Mouse (Mus musculus) heart, embryonic 14.5 days (tissue): ENCODE measurements around the gene Grik4. TPM values are rescaled to one million over a fixed set of nuclear protein-coding genes. Genes with fewer than 3 reads are reported as not detected.
A peak's percentile ranks its signal among the peaks of the same experiment; 100 is the strongest.

Experiments
- ATAC-seq: fragments of 200-750 bp; cut with Nextera tagmentation; 2 replicates; pipeline ENCODE4 v1.8.0; 2017; ENCODE audit warnings: low read depth, moderate TSS enrichment; ENCODE audit not compliant: insufficient number of reproducible peaks, insufficient read depth, low FRiP score
- H3K27ac ChIP-seq, 2 experiments: fragments of 200-500 bp in 1 of 2; fragments of 300-500 bp in 1 of 2; sonication (generic) in 1 of 2; replicated peaks in 1 of 2; 2 replicates each; pipeline ENCODE4 v1.5.1; 2012 to 2014; ENCODE audit warnings: low read depth in 2 of 2, low read length in 2 of 2, control low read depth in 1 of 2, mild to moderate bottlenecking in 1 of 2, mixed read lengths in 1 of 2; ENCODE audit not compliant: control insufficient read depth in 1 of 2, insufficient read depth in 1 of 2
- H3K27me3 ChIP-seq: fragments of 300-500 bp; sonication (generic); 2 replicates; pipeline ENCODE4 v1.6.1; 2014; ENCODE audit warnings: mild to moderate bottlenecking, low read length, control low read depth; ENCODE audit not compliant: control insufficient read depth, insufficient read depth
- H3K36me3 ChIP-seq: fragments of 300-500 bp; sonication (generic); 2 replicates; pipeline ENCODE4 v1.6.1; 2014; ENCODE audit warnings: mild to moderate bottlenecking, control low read depth, low read length, mixed read lengths; ENCODE audit not compliant: control insufficient read depth, insufficient read depth
- H3K4me1 ChIP-seq, 2 experiments: fragments of 200-500 bp in 1 of 2; fragments of 300-500 bp in 1 of 2; sonication (generic) in 1 of 2; 2 replicates each; pipeline ENCODE4 v1.6.1; 2012 to 2014; ENCODE audit warnings: low read length in 2 of 2, control low read depth in 1 of 2, mixed read lengths in 1 of 2; ENCODE audit not compliant: control insufficient read depth in 2 of 2, insufficient read depth in 2 of 2
- H3K4me2 ChIP-seq: fragments of 300-500 bp; sonication (generic); 2 replicates; pipeline ENCODE4 v1.6.1; 2014; ENCODE audit warnings: mild to moderate bottlenecking, low read length
- H3K4me3 ChIP-seq, 2 experiments: fragments of 200-500 bp in 1 of 2; fragments of 300-500 bp in 1 of 2; sonication (generic) in 1 of 2; 2 replicates each; pipeline ENCODE4 v1.5.1; 2012 to 2014; ENCODE audit warnings: low read length in 2 of 2, mild to moderate bottlenecking in 2 of 2, control low read depth in 1 of 2, low read depth in 1 of 2, moderate library complexity in 1 of 2; ENCODE audit not compliant: control insufficient read depth in 1 of 2, insufficient read depth in 1 of 2
- H3K9ac ChIP-seq: fragments of 300-500 bp; sonication (generic); 2 replicates; pipeline ENCODE4 v1.6.1; 2014; ENCODE audit warnings: mild to moderate bottlenecking, low read length
- H3K9me3 ChIP-seq: fragments of 300-500 bp; sonication (generic); 2 replicates; pipeline ENCODE4 v1.6.1; 2016; ENCODE audit warnings: low read length, control low read depth; ENCODE audit not compliant: control insufficient read depth
- WGBS: fragments of 180-500 bp; shearing (Covaris S2); extraction: QIAGEN DNeasy Blood & Tissue Kit; methylation state at CpG from one replicate; pipeline ENCODE4 v1.1.7; 2014; 5-methylcytosine and 5-hydroxymethylcytosine counted together
- polyA plus RNA-seq: library from polyadenylated mRNA; unstranded; fragments of >200 nt; fragmentation: Nextera tagmentation; extraction: Ambion mirVana; gene quantifications from 2 replicates; pipeline ENCODE4 v1.2.1, GENCODE M21; 2014

Gene Grik4
- polyA plus RNA-seq, 1 experiment from 2014 or later: 0.09 TPM

DNA sequence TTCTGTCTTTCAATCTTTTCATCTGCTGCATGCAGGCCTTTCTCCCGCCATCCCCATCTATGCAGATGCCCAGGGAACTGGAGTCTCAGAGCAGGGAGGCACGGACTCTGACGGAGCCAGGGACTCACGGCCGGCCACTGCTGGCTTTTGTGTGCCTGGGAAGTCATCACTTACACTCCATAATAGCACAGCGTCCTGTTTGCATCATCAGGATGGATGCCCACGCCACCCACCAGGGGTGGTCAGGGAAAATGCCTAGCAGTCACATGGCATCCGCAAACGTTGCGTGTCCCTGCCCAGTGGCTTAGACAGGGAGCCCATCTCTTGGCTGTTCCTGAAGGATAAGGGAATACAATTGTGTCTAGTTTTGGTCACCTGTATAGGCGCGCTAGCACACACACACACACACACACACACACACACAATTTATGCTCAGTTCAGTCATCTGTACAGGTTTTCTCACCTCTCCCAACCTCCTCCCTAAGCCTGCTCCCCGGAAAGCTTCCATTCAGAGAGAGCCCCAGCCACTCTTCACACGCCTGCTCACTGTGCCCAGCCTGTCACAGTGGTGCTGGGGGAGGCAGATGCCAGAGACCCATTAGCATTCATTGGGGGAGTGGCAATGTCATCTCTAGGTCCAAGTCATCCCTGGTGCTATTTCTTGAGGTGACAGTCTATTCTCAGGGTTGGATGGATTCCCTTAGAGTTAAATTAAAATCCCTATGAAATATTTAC is 370.5 kb downstream of the Grik4 start:
- no peaks in the 10 kb centered on the region for H3K4me1 ChIP-seq
- H3K36me3 ChIP-seq: no peaks in the 10 kb centered on the region
- no peak overlapping the region for H3K4me3 ChIP-seq
- ATAC-seq: no peak
- 50% methylated on average over 14 of the region's 14 CpGs for WGBS
- H3K27me3 ChIP-seq: peaks cover 19% of the 10 kb centered on the region; the same call in 1 of the 2 replicates
- H3K9ac ChIP-seq: no peak overlapping the region
- H3K9me3 ChIP-seq: no peaks in the 10 kb centered on the region
- no peak overlapping the region for H3K4me2 ChIP-seq
- H3K27ac ChIP-seq: no peak overlapping the region

DNA sequence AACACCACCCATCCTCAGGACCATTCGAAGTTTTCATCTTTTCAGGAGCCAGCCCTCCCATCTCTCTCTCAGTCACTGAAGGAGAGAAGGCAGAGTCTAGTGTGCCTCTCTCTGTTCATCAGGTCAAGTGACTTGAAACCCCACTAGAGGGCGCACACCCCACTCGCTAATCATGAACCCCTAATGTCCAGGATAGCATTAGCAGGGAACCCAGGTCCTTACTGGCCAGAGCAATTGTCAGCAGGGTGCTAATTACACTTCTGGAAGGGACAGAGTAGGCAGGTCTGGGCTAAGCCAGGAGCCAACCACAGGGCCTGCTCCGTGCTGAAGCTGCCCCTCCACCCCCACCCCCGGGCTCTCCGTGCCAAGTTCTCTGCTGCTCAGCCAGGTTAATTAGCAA is 371.1 kb downstream of the Grik4 start:
- Histone ChIP-seq H3K27me3 (peaks cover 19% of the 10 kb centered on the region; the same call in 1 of the 2 replicates), H3K4me1 (no peaks in the 10 kb centered on the region), H3K9me3 (no peaks in the 10 kb centered on the region), H3K36me3 (no peaks in the 10 kb centered on the region), H3K4me2 (no peak overlapping the region), H3K27ac (no peak overlapping the region), H3K4me3 (no peak overlapping the region), H3K9ac (no peak overlapping the region)
- peak; percentile 7; the same call in 1 of the 2 replicates for ATAC-seq
- WGBS: 12% methylated on average over 6 of the region's 6 CpGs

GRCm38 (mm10) chr9:42565921-42566320 is 378.4 kb downstream of the Grik4 start:
- H3K4me1 ChIP-seq: no peaks in the 10 kb centered on the region
- no peak overlapping the region for H3K4me2 ChIP-seq
- no peak overlapping the region for H3K27ac ChIP-seq
- no peaks in the 10 kb centered on the region; the same call in none of the 2 replicates for H3K27me3 ChIP-seq
- no peak overlapping the region for H3K9ac ChIP-seq
- ATAC-seq: no peak
- 74% methylated on average over 4 of the region's 4 CpGs for WGBS
- H3K36me3 ChIP-seq: no peaks in the 10 kb centered on the region
- H3K9me3 ChIP-seq: no peaks in the 10 kb centered on the region
- no peak overlapping the region for H3K4me3 ChIP-seq

GRCm38 (mm10) chr9:42555186-42555585 is 389.1 kb downstream of the Grik4 start:
- no peaks in the 10 kb centered on the region for H3K36me3 ChIP-seq
- no peaks in the 10 kb centered on the region; a peak in 1 of 4 replicates for H3K4me1 ChIP-seq
- H3K27me3 ChIP-seq: peaks cover 13% of the 10 kb centered on the region; the same call in 1 of the 2 replicates
- no peak overlapping the region for H3K4me3 ChIP-seq
- 0 out of 2 replicates have a peak, but pooled peaks cover 2% of the 10 kb centered on the region for H3K9me3 ChIP-seq
- no peak overlapping the region for H3K9ac ChIP-seq
- no peak for ATAC-seq
- no peak overlapping the region for H3K4me2 ChIP-seq
- 28% methylated on average over 1 of the region's 1 CpGs for WGBS
- H3K27ac ChIP-seq: no peak overlapping the region

DNA sequence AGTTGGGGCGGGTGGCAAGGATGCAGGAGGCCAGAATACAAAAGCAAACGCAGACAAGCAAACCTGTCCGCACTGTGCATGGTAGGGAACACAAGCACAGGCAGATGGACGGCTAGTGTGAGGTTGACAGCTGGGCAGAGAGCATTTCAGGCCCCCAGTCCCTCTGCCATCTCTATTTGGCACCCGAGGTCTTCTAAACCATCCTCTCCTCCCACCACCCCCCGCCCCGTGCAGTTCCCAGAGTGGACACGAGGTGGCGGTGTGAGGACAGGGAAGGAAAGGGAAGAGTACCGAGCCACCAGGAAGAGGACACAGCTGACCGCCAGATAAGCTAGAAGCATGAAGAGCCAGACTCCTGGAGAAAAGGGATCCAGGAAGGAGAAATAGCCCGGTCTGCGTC is 394.2 kb downstream of the Grik4 start:
- H3K4me3 ChIP-seq: no peak overlapping the region
- H3K27me3 ChIP-seq: peaks cover 20% of the 10 kb centered on the region; the same call in 1 of the 2 replicates
- H3K9me3 ChIP-seq: no peaks in the 10 kb centered on the region
- H3K4me1 ChIP-seq: no peaks in the 10 kb centered on the region; a peak in 1 of 4 replicates
- H3K27ac ChIP-seq: no peak overlapping the region
- no peaks in the 10 kb centered on the region for H3K36me3 ChIP-seq
- H3K9ac ChIP-seq: no peak overlapping the region
- 11% methylated on average over 13 of the region's 13 CpGs for WGBS
- no peak for ATAC-seq
- H3K4me2 ChIP-seq: no peak overlapping the region

GRCm38 (mm10) chr9:42548981-42549380 is 395.3 kb downstream of the Grik4 start:
- Histone ChIP-seq H3K27me3 (peaks cover 20% of the 10 kb centered on the region; the same call in 1 of the 2 replicates), H3K27ac (no peak overlapping the region), H3K36me3 (no peaks in the 10 kb centered on the region), H3K4me2 (no peak overlapping the region), H3K9me3 (no peaks in the 10 kb centered on the region), H3K4me1 (no peaks in the 10 kb centered on the region; a peak in 1 of 4 replicates), H3K4me3 (no peak overlapping the region), H3K9ac (no peak overlapping the region)
- WGBS: 38% methylated on average over 7 of the region's 7 CpGs
- ATAC-seq: no peak

DNA sequence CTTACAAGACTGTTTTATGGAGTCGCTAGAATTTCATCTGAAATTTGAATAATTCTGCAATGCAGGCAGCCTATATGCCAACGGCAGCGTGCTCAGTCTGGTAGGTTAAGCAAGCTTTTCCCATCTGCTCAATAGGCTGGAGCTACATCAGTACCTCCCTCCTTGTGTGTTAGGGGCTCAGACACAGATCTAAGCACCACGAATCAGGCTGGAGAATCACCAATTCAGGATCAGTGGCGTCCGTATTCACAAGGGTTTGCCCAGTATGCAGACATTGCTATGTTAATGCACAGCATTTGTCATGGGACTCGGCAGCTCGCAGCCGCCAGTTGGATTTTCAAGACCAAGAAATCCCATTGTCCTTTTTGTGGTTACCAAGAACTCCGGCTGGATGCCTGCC is 399.8 kb downstream of the Grik4 start:
- 85% methylated on average over 10 of the region's 10 CpGs for WGBS
- 0 out of 2 replicates have a peak, but pooled peaks cover 3% of the 10 kb centered on the region for H3K27me3 ChIP-seq
- ATAC-seq: no peak
- no peak overlapping the region for H3K4me2 ChIP-seq
- H3K4me3 ChIP-seq: no peak overlapping the region
- no peaks in the 10 kb centered on the region for H3K9me3 ChIP-seq
- no peak overlapping the region for H3K9ac ChIP-seq
- H3K27ac ChIP-seq: no peak overlapping the region
- H3K36me3 ChIP-seq: no peaks in the 10 kb centered on the region
- no peaks in the 10 kb centered on the region for H3K4me1 ChIP-seq
